Mouse (Mus musculus) urinary bladder, postnatal 14 days (tissue): ENCODE measurements around the gene Midn.
A peak's percentile ranks its signal among the peaks of the same experiment; 100 is the strongest.

Experiments used
- DNase-seq: peaks from one replicate; pipeline ENCODE4 v3.0.0; 2021; ENCODE audit warnings: low spot score

Midn gene

GRCm38 (mm10) chr10:80147719-80148601 lies at the start of gene Midn:
Gene Midn, plus strand, starts transcription at chr10:80148272.
- peak; percentile 86 for DNase-seq

- no peak for DNase-seq
These were observed 49.4 kb upstream of the Midn start for GRCm38 (mm10) chr10:80098630-80099029.

- DNase-seq, result peak; percentile 57
These were observed 47.1 kb upstream of the Midn start for GRCm38 (mm10) chr10:80100982-80101381.

GRCm38 (mm10) chr10:80102216-80102915 lies 45.7 kb upstream of the Midn start:
- DNase-seq, result peak; percentile 89

GRCm38 (mm10) chr10:80103032-80103431 lies 45.0 kb upstream of the Midn start:
- no peak for DNase-seq

GRCm38 (mm10) chr10:80104181-80104580 lies 43.9 kb upstream of the Midn start:
- DNase-seq, result no peak

- DNase-seq, result no peak
These were observed 42.6 kb upstream of the Midn start, which contains the start of gene Sbno2 for GRCm38 (mm10) chr10:80105460-80105859. Gene Sbno2, minus strand, starts transcription at chr10:80105571.

GRCm38 (mm10) chr10:80105926-80106325 lies 42.1 kb upstream of the Midn start:
- DNase-seq, result peak; percentile 70

- no peak for DNase-seq
These were observed 40.4 kb upstream of the Midn start for GRCm38 (mm10) chr10:80107678-80108077.

- peak; percentile 95 for DNase-seq
These were observed 33.5 kb upstream of the Midn start for GRCm38 (mm10) chr10:80114341-80115284.

GRCm38 (mm10) chr10:80115290-80115943 lies 32.7 kb upstream of the Midn start, which contains the start of gene Stk11:
Gene Stk11, plus strand, starts transcription at chr10:80115803.
- DNase-seq, result peak; percentile 100

GRCm38 (mm10) chr10:80115944-80116335 lies 32.1 kb upstream of the Midn start:
- DNase-seq, result no peak

- peak; percentile 18 for DNase-seq
These were observed 31.5 kb upstream of the Midn start for GRCm38 (mm10) chr10:80116563-80116926.

GRCm38 (mm10) chr10:80116927-80117691 lies 31.0 kb upstream of the Midn start:
- peak; percentile 53 for DNase-seq

GRCm38 (mm10) chr10:80117736-80118135 lies 30.3 kb upstream of the Midn start:
- no peak for DNase-seq

- no peak for DNase-seq
These were observed 29.5 kb upstream of the Midn start for GRCm38 (mm10) chr10:80118552-80118951.

- DNase-seq, result no peak
These were observed 27.9 kb upstream of the Midn start for GRCm38 (mm10) chr10:80120146-80120545.

GRCm38 (mm10) chr10:80121639-80122038 lies 26.4 kb upstream of the Midn start:
- DNase-seq, result no peak

GRCm38 (mm10) chr10:80123932-80124562 lies 24.0 kb upstream of the Midn start:
- no peak for DNase-seq

- DNase-seq, result no peak
These were observed 20.2 kb upstream of the Midn start for GRCm38 (mm10) chr10:80127920-80128319.
